Mouse (Mus musculus) CD4-positive, CD25-positive, alpha-beta regulatory T cell, adult 2 months (primary cell): ENCODE data around the gene Hoga1.

Experiments
- DNase-seq: peaks from one replicate; pipeline ENCODE4 v3.0.0-alpha.2; 2012; ENCODE audit warnings: low read depth, low spot score

The Hoga1 gene

DNA sequence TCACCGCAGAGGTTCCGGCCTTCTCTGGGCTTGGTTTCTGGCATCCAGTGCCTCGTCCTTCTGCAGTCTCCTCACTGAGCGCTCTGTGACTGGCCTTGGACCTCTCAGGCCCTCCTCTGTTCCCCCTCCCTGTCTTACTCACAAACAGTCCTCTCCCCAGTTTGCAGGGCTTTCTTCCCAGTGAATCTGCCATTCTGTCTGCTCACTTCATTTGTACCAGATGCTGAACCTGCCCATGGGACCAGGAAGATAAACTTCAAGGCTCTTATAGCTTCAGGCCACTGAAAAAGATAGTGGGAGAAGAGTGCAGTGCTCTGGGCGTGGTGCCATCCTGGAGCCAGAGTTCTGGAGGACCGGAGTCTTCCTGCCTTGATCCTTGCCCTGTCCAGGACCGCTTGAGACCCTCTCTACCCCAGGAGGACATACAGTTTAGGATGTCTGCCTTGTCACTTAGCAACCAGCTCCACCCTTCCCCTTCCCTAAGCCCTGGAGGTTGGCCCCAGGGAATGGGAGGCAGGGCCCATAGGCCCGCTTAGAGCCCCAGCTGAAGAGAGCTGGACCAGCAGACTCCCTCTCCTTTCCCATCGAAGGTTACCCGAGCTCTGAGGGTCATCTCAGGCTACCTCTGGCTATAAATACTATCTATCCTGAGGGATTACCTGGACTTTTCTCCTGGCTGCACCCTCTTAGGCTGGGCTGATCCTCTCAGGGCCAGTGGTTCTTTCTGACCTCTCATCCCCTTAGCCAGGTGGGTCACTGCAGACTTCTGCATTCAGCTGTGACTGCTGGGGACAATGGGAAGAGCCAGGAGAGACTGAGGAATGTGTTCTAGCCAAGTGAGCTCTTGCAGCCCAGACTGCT, 23.5 kb upstream of the Hoga1 start:
- no peak for DNase-seq

DNA sequence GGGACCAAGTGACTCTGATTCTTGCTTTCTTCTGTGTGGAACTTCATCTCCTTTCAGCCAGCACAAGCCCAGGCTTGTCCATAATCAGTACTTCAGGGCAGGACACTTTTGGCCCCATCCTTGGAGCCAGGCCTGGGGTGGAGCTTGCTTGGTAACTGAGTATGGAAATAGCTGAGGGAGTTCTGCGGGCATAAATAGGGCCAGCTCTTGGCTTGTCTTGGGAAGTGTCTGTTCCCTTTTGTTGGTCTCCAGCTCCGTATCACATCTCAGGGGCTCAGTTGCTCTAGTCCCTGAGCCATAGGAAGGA, 22.9 kb upstream of the Hoga1 start:
- DNase-seq, result no peak

DNA sequence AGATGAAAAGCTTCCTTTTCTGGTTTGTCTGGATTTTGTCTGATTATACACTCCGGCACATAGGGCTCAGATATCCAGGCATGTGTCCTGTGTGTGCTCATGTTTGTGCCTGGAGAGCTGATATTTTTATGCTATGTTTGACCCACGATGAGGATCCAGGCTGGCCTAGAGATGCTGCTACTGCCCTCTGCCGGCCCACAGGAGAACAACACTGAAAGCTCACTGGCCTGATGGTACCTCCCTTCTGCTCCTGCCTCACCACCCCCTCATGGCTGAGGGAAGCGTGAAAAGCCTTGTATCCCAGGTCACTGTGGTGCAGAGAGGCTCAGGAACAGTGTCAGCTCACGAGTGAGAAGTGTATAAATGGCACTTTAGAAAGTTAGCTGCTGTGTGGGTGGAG, 19.3 kb upstream of the Hoga1 start:
- peak; percentile 86 for DNase-seq

DNA sequence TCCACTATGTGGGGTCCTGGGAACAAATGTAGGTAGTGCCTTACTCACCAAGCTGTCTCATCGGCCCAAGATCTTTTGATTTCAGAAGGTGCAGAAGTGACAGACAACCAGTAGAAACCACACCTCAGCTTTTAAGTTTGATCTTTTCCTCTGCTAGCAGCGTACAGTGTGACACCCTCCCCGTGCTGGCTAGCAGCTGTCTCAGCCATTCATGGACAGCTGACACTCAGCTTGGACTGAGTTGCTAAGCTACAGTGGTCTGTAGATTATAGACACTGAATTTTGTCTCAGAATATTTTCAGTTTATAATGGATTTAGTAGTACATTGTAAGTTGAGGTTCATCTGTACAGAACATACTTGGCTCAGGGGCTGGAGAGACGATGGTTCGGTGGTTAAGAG, 14.3 kb upstream of the Hoga1 start:
- DNase-seq, result no peak

DNA sequence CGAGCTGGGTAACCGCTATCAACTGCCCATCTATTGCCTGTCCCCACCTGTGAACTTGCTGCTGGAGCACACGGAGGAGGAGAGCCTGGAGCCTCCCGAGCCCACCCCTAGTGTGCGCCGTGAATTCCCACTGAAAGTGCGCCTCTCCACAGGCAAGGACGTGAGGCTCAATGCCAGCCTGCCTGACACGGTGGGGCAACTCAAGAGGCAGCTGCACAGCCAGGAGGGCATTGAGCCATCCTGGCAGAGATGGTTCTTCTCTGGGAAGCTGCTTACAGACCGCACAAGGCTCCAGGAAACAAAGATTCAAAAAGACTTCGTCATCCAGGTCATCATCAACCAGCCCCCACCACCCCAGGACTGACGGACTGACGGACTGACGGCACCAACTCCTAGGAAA, 11.8 kb upstream of the Hoga1 start:
- no peak for DNase-seq

DNA sequence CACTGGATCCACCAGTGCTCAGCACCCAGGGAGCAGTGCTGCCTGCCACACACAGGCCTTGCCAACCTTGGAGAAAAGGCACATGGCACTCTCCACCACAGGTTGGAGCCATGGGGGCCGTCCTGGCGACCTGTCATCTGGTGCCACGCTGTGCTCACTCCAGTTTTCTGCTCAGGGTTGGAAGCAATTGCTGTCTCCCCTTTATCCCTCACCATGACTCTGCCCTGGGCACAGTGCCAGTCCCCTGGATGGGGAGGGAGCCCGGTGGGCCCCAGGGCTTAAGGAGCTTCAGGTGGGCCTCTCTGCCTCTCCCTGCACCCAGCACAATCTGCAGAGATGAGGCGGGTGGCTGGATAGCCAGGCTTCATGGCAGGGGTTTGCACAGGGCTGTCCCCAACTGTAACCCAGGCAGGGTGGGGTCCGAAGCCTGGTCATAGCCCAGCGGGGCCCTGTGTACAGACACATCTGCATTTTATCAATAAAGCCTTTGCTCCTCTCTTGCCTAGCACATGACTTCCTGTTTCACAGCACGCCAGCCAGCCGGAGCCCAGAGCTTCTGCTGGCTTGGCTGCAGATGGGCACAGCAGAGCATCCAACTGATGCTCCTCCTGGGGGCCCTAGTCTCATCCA, 11.1 kb upstream of the Hoga1 start:
- DNase-seq, result no peak

DNA sequence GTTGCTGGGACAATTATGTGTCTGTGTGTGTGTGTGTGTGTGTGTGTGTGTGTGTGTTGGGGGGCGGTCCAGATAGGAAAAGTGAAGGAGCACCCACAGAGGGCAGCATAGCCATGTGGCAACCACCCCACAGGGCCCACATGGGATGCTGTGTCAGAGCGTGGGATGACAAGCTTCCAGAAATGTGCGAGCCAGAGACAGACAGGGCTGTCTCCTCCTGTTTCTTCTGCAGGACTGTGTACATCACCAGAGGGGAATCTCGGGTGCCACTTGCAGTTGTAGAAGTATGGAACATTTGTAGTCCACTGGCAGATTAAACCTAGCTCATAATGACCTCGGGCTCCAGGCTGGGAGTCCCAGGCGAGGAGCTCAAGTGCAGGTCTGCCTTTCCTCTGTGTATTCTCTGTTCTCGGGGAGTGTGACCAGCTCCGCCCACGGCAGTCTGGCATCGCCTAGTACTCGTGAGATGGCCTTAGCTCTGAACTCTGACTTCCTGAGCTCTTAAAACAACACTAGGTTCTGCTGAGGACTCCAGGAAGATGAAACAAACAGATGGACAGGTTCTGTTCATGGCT, 10.4 kb upstream of the Hoga1 start:
- no peak for DNase-seq

DNA sequence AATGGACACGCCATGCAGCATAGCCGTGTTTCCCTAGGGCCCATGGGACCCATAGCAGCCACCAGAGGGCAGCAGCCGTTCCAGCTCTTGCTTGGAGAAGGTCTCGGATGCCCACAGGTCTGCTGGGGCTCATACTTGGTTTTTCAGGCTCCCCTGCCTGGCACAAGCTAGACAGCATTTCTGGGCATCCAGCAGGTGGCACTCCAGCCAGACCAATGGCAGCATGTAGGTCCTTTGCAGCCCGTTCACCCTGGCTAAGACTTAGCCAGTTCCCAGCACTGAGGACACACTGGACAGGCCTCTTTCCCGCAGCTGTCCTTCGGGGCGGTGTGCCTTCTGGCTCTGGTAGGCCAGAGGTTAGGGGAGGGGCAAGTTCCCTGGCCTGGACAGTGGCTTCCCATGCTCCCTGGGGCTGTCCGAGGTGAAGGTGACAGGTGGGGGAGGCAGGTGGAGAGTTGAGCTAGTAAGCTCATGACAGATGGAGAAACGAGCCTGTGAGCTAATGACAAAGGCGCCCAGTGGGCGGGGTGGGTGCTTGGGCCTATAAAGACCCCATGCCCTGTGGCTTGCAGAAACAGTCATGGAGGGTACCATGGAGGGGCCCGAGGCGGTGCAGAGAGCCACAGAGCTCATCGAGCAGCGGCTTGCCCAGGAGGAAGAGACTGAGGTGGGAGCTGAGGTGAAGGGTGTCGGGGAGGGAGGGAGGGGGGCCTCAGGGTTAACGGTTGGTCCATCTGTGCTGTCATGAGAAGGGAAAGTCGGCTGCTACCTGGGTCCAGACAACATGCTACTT, 9.8 kb upstream of the Hoga1 start, which contains the start of gene Ankrd2:
TSS of gene Ankrd2 (plus strand) at position 545 of the 793 bp plus-strand sequence.
- DNase-seq, result peak; percentile 87

DNA sequence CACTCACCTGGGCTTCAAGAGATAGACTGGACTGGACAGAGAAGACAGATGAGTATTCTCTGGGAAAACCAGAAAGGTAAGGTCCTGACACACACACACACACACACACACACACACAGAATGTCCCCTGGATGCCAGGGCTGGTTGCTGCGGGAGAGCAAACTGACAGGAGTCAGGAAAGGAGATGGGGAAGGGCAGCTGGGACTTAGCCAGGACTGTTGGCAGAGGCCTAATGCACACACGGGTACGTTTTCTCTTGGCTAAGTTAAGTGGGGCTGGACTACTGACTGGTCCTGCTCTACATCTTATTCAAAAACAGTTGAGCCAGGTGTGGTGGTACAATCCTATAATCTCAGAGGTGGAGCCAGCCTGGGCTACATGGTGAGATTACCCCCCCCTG, 9.1 kb upstream of the Hoga1 start:
- DNase-seq, result no peak

DNA sequence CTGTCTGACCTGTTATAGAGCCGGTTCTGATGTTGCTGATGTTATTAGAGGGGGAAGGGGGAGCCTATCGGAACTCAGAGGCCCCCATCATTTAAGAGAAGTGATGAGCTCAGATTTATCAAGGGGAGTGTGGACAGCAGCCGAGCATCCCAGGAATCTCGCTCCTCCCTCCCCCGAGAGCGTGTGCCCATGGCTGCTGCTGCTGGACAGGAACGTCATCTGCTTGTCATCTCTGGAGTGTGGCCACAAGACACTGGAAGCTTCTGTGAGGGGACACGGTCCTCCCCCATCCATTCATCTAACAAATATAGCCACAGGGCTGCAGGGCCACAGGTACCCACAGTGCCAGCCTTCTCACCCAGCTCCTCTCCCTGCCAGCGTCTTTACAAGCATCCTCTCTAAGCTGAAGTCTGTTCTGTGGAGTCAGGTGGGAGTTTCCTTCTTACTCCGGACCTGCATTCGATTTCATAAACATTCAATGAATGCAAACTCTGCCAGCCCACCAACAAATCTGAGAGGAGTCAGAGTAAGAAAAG, 8.2 kb upstream of the Hoga1 start:
- no peak for DNase-seq

DNA sequence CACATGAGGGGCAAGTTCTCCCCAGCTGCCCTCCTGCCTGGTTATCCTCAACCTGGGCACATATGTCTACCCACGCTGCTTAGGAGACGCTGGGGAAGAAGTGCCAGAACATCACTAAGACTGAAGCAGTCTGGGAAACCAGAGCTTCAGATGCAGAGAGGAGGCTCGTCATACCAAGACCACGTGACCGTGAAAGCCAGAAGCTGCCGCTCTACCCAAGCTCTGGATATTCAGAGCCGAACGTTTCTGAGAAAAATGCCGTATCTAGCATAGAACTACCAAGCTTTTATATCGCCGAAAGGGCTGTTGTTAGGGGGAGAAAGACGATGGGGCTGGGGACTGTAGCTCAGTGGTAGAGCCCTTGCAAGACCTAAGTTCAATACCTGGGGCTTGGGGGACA, 7.1 kb upstream of the Hoga1 start:
- DNase-seq, result no peak

DNA sequence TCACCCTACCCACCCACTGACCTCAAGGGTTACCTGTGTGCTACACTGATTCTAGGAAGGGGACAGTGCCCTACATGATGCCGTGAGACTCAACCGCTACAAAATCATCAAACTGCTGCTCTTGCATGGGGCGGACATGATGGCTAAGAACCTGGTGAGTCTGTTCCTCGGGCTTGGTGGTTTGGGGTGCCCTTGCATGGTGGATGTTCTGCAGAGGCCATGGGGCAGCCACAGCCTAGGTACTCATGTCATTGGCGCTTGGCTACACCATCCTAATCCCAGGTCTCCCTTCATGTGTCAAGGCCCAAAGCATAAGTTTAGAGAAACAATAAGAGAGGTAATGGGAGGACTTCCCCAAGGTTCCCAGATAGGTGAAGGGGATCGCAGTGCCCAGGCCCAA, 1.4 kb upstream of the Hoga1 start:
- no peak for DNase-seq

DNA sequence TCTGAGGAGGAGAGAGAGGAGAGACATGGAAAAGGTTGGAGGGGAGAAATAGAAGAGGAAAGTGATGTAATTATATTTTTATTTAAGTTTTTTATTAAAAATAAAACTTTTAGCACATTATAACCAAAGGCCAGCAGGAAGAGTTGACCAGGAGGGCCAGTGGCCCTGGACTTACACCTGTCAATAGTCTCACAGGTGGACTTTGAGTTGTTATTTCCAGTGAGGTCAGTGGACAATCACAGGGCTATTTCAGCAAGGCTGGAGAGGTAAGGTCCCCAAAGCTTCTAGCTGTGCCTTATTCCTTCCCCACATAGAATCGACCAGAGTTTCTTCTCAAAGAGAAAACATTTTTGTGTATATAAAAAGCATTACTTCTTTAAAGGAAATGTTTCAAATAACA, 4.8 kb downstream of the Hoga1 start:
- DNase-seq, result no peak

DNA sequence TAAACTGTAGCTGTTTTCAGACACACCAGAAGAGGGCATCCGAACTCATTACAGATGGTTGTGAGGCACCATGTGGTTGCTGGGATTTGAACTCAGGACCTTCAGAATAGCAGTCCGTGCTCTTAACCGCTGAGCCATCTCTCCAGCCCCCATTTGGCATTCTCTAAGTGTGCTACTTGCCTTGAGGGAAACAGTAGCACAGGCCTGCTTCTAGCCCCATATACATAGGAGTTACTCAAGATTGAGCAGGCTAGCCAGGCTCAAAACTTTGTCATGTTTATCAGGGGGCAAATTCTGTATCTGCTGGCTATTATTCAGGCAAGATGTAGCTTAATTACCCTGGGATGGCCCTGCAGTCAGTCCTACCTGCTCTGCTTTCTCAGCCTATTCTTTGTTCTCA, 5.9 kb downstream of the Hoga1 start:
- DNase-seq, result no peak

DNA sequence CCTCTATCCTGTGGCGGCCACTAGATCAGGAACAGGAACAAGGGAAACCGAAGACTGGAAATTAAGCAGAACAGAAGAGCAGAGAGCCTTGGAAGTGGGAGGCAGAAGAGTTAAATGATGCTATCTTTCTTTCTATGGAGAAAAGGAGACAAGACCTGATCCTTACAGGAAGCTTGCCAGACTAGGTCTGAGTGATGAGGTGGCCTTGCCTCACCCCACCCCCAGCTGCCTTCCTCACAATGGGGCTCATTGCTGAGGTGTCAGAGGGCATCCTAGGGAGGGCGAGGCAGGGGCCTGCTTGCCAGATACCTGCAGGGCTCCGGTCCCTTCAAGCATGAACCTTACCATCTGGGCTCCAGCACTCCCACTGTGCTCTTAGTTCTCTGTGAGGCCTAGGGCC, 6.5 kb downstream of the Hoga1 start, which contains the start of gene 4933411K16Rik:
TSS of gene 4933411K16Rik (plus strand) at position 301 of the 400 bp plus-strand sequence.
- DNase-seq, result no peak

DNA sequence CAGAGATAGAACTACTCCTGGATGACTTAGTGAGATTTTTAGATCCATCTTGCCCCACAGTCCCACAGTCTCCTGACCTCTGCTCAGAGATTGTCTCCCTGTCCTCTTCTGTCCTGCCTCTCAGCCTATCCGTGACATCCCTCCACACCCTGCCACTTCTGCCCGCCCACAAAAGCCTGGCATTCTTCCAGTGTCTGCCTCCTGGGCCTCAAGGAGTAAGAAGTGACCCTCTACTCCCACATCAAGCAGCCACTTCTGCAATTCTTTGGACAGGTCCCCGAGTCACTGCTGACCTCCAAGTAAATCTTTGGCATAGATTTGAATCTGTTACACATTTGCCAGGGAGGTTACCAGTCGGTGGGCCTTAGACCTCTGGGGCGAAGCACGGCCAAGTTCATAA, 8.8 kb downstream of the Hoga1 start:
- no peak for DNase-seq

DNA sequence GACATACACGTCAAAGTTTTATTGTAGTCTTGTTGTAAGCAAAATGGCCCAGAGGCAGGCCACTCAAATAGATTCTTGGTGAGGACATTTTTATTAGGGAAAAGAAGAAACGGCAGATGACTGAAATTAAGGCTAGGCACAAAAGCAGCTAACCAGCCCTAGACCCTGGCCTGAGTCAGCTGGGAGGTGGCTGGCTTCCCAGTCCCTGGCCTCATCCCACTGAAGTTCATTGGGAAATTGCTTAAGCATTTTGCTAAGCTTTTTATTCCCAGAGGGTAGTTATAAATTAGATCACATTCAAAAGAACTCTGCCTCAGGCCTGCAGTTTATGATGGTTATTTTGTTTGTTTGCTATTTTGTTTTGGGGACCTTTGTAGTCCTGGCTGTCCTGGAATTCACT, 10.5 kb downstream of the Hoga1 start:
- DNase-seq, result no peak

DNA sequence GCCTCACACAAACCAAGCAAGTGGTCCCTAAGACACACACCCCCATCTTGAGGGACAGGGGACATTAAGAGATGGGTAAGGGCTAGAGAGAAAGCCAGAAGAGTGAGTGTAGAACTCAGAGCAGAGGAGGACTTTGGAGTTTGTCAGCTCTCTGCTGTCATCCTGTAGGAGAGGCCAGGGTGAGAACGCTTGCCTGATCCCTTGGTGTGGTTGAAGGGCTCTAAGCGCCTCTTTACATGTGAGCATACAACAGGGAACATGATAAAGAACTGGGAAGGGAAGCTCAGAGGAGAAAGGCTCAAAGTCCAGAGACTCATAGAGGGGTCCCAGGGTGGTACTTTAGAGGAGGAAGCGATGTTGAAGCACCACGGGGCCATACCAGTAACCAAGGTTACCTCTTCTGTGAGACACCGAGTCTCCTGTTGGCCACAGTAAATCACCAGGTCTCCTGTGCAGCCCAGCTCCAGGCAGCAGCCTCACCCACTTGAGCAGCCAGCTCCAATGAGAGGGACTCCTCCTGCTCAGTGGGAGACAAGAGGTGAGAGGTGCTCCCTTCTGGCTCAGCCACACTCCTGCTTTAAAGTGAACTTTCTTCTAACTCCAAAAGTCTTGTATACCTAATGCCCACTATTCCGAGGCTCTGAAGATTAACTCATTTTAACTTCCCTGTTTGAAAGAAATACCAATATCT, 11.5 kb downstream of the Hoga1 start:
- DNase-seq, result no peak

DNA sequence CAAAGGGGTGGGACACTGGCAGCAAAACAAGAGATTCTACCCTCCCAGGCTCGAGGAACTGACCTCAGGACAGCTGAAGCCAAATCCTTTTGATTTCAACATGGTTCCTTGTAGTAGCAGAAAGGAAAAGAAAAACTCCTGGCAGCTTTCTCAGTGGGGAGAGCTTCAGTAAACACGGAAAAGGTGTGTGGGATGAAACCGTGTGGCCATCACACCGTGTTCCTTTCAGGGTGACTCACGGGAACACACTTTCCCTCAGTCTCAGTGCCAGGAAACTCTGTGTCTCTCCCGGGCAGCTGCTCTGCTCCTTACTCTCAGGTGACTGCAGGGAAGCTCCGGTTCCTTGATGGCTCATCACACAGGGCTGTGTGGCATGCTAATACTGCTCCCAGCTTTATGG, 13.0 kb downstream of the Hoga1 start:
- DNase-seq, result no peak

DNA sequence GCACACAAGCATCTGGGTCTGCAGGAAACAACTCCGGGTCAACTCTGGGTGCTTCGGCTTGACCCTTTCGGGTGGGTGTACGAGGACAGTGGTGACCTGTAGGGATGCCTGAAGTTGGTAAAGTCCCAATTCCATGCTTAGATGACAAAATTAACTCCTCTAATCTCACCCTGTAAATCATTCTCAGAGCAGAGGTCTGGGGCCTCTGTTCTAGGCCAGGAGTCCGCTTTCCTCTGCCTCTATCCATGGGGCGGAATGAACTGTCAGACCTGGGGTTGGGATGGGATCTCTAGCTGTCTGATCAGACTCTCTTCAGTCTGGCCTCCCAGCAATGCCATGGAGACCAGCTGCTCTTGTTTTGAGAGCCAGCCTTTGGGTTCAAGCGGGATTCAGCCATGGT, 16.0 kb downstream of the Hoga1 start:
- no peak for DNase-seq
